Mouse (Mus musculus) thymus, postnatal 10 days (tissue): ENCODE data around the gene Setd1a.

Source experiments
- DNase-seq, 2 experiments: peaks; one replicate each; pipeline ENCODE4 v3.0.0; 2021; ENCODE audit warnings: low spot score in 2 of 2

Setd1a gene

GRCm38 (mm10) chr7:127800435-127801009, 24.1 kb downstream of the Setd1a start, which contains the start of gene Hsd3b7:
TSS of gene Hsd3b7 (plus strand) at chr7:127800604.
- peak; percentile 49 to 81 for DNase-seq

- no peak for DNase-seq
Observed at GRCm38 (mm10) chr7:127801010-127801621, 24.6 kb downstream of the Setd1a start.

- DNase-seq = no peak
Observed at GRCm38 (mm10) chr7:127802313-127802712, 25.8 kb downstream of the Setd1a start.

GRCm38 (mm10) chr7:127808821-127809220, 32.4 kb downstream of the Setd1a start:
- no peak for DNase-seq

- no peak for DNase-seq
Observed at GRCm38 (mm10) chr7:127809846-127810245, 33.4 kb downstream of the Setd1a start.

GRCm38 (mm10) chr7:127810650-127811049, 34.2 kb downstream of the Setd1a start:
- DNase-seq = no peak

GRCm38 (mm10) chr7:127811240-127811639, 34.8 kb downstream of the Setd1a start:
- no peak for DNase-seq

- DNase-seq = no peak
Observed at GRCm38 (mm10) chr7:127812292-127812691, 35.8 kb downstream of the Setd1a start.

- no peak for DNase-seq
Observed at GRCm38 (mm10) chr7:127813821-127814220, 37.4 kb downstream of the Setd1a start.

GRCm38 (mm10) chr7:127814241-127814921, 37.9 kb downstream of the Setd1a start:
- no peak for DNase-seq

- DNase-seq = no peak
Observed at GRCm38 (mm10) chr7:127815116-127815665, 38.7 kb downstream of the Setd1a start.

GRCm38 (mm10) chr7:127815954-127816821, 39.7 kb downstream of the Setd1a start:
- DNase-seq = peak; percentile 55 to 62

- no peak for DNase-seq
Observed at GRCm38 (mm10) chr7:127817053-127817452, 40.6 kb downstream of the Setd1a start.

GRCm38 (mm10) chr7:127817776-127818175, 41.3 kb downstream of the Setd1a start:
- no peak for DNase-seq

- no peak for DNase-seq
Observed at GRCm38 (mm10) chr7:127820836-127821509, 44.5 kb downstream of the Setd1a start.

GRCm38 (mm10) chr7:127822494-127822893, 46.0 kb downstream of the Setd1a start:
- DNase-seq = no peak

- DNase-seq = no peak
Observed at GRCm38 (mm10) chr7:127823236-127824171, 47.0 kb downstream of the Setd1a start.

- no peak for DNase-seq
Observed at GRCm38 (mm10) chr7:127824176-127824871, 47.9 kb downstream of the Setd1a start, which contains the start of the genes Stx4a and Stx1b. TSS of gene Stx4a (plus strand) at chr7:127824294. TSS of gene Stx1b (minus strand) at chr7:127824549.

GRCm38 (mm10) chr7:127835550-127835949, 59.1 kb downstream of the Setd1a start:
- DNase-seq = no peak
